Mouse (Mus musculus) small intestine, adult 2 months (tissue): ENCODE data around the gene Zfp319.

ENCODE experiments used
- CTCF ChIP-seq: fragments of 200-500 bp; IDR thresholded peaks from 2 replicates; pipeline ENCODE4 v1.5.1; 2012; ENCODE audit warnings: low read depth, mild to moderate bottlenecking, control low read depth, inconsistent platforms, low read length, moderate library complexity, mixed read lengths; ENCODE audit not compliant: insufficient replicate concordance, insufficient read length; ENCODE audit errors: extremely low read depth
- POLR2A ChIP-seq: fragments of 200-500 bp; IDR thresholded peaks from 2 replicates; pipeline ENCODE4 v1.6.1; 2012; ENCODE audit warnings: low read depth, mild to moderate bottlenecking, control low read depth, inconsistent platforms, low read length, moderate library complexity

- no peak for TF ChIP-seq POLR2A
- no peak for TF ChIP-seq CTCF
Observed at GRCm38 (mm10) chr8:95326822-95327221, 4.9 kb downstream of the Zfp319 start.
